20 mouse cellular contexts compared by ENCODE assay signal in genomic region chr6:108723236-108723635, GRCm38 (mm10). TPM values are rescaled to one million over a fixed set of nuclear protein-coding genes. Genes with fewer than 3 reads are reported as not detected.
DNase-seq lines count a peak whose midpoint lies in the region; ATAC-seq and TF ChIP-seq lines count a peak whose summit lies in the region.
"Had no signal": no experiment of that assay in that cellular context is flagged by ENCODE, and none has a peak within 500 bp of the region (broad histone marks: within the 10 kb centered on the region; RNA-seq: fewer than 3 reads in every experiment).

No protein-coding gene starts in this region.

- CTCF ChIA-PET in Patski (lab: Charles Lee), result interaction anchor here (0.6 to 1.1 kb wide), 3 partner anchors 10 to 309 kb away, joined by 3 to 5 read pairs (median 3); no protein-coding TSS in a partner anchor

- DNase-seq in kidney, adult 8-10 months, result no peak
- DNase-seq in Patski (ENCODE audit: low read depth, low spot score), result peak; percentile 77
- no peak for DNase-seq in lung, postnatal 14 days
- DNase-seq in adrenal gland, postnatal 25 days, result no peak
- DNase-seq: adrenal gland, adult 8-10 months; adrenal gland, postnatal 36 days; cerebellum, adult 18-20 months; cerebellum, adult 9-10 months; cerebellum, postnatal 14 days; forebrain, postnatal 0 days; gastrocnemius, postnatal 36 days; heart, adult 11 months had no signal

- TF ChIP-seq CTCF in Patski (IDR thresholded peaks at IDR 0.05), result no peak

- 0 out of 2 replicates have a peak, but pooled peaks have one; percentile 11 for ATAC-seq in kidney, embryonic 15.5 days (replicated peaks; ENCODE audit: low FRiP score)
- peak; percentile 78 for ATAC-seq in Patski
- ATAC-seq in megakaryocyte progenitor cell, adult 5-6 weeks (replicated peaks; ENCODE audit: poor library complexity), result 0 out of 2 replicates have a peak, but pooled peaks have one; percentile 15
- ATAC-seq in hindbrain, embryonic 16.5 days, result no peak
- ATAC-seq: forebrain, embryonic 14.5 days; forebrain, postnatal 0 days; intestine, embryonic 15.5 days had no signal

- no peaks in the 10 kb centered on the region for H3K9me3 ChIP-seq in kidney, embryonic 15.5 days (replicated peaks)
- no peaks in the 10 kb centered on the region for H3K9me3 ChIP-seq in hindbrain, embryonic 16.5 days (ENCODE audit: control insufficient read depth, low read length)
- H3K9me3 ChIP-seq: hindbrain, embryonic 12.5 days; hindbrain, embryonic 15.5 days; intestine, embryonic 15.5 days had no signal

- H3K4me1 ChIP-seq in kidney, embryonic 15.5 days, result peaks cover 15% of the 10 kb centered on the region; the same call in 1 of the 2 replicates
- H3K4me1 ChIP-seq in hindbrain, embryonic 16.5 days (ENCODE audit: control insufficient read depth, insufficient read depth, low read depth, low read length), result no peaks in the 10 kb centered on the region
- H3K4me1 ChIP-seq: hindbrain, embryonic 12.5 days; hindbrain, embryonic 15.5 days; intestine, embryonic 15.5 days had no signal

- in situ Hi-C loops in Patski (cut with MboI; ENCODE audit: low pct_unique_long_range_greater_than_20kb), result no loop called here

- H3K9ac ChIP-seq in kidney, embryonic 15.5 days, result no peak overlapping the region
- H3K9ac ChIP-seq in hindbrain, embryonic 16.5 days (ENCODE audit: low read depth, low read length), result no peak overlapping the region
- H3K9ac ChIP-seq: forebrain, postnatal 0 days; hindbrain, embryonic 12.5 days; hindbrain, embryonic 15.5 days; intestine, embryonic 15.5 days had no signal

- H3K27me3 ChIP-seq in kidney, embryonic 15.5 days, result no peaks in the 10 kb centered on the region
- no peaks in the 10 kb centered on the region for H3K27me3 ChIP-seq in Patski
- no peaks in the 10 kb centered on the region for H3K27me3 ChIP-seq in hindbrain, embryonic 16.5 days (replicated peaks; ENCODE audit: control insufficient read depth, insufficient read depth, low read length)
- H3K27me3 ChIP-seq: hindbrain, embryonic 12.5 days; hindbrain, embryonic 15.5 days; intestine, embryonic 15.5 days had no signal

- no peak overlapping the region for H3K4me3 ChIP-seq in kidney, embryonic 15.5 days (replicated peaks)
- no peak overlapping the region for H3K4me3 ChIP-seq in hindbrain, embryonic 16.5 days (ENCODE audit: low read length)
- H3K4me3 ChIP-seq: hindbrain, embryonic 12.5 days; hindbrain, embryonic 15.5 days; intestine, embryonic 15.5 days had no signal

- no peaks in the 10 kb centered on the region for H3K36me3 ChIP-seq in kidney, embryonic 15.5 days
- no peaks in the 10 kb centered on the region for H3K36me3 ChIP-seq in hindbrain, embryonic 16.5 days (ENCODE audit: control insufficient read depth, insufficient read depth, low read length)
- H3K36me3 ChIP-seq: hindbrain, embryonic 12.5 days; hindbrain, embryonic 15.5 days; intestine, embryonic 15.5 days had no signal

- POLR2A ChIA-PET in Patski (lab: Charles Lee), result no interaction called here

- H3K27ac ChIP-seq in kidney, embryonic 15.5 days, result no peak overlapping the region
- no peak overlapping the region for H3K27ac ChIP-seq in hindbrain, embryonic 16.5 days (ENCODE audit: low read depth, low read length)
- H3K27ac ChIP-seq: hindbrain, embryonic 12.5 days; hindbrain, embryonic 15.5 days; intestine, embryonic 15.5 days had no signal

- WGBS in kidney, embryonic 15.5 days, result 25% methylated on average over 2 of the region's 2 CpGs
- 74% methylated on average over 2 of the region's 2 CpGs for WGBS in hindbrain, embryonic 16.5 days

- no peak overlapping the region for H3K4me2 ChIP-seq in kidney, embryonic 15.5 days
- H3K4me2 ChIP-seq in hindbrain, embryonic 16.5 days (ENCODE audit: low read length), result no peak overlapping the region
- H3K4me2 ChIP-seq: heart, embryonic 11.5 days; hindbrain, embryonic 12.5 days; hindbrain, embryonic 15.5 days; intestine, embryonic 15.5 days had no signal

RNA-seq across cellular contexts. Expression of gene Arl8b, which starts 59.7 kb away (rescaled TPM):
- 78.9 and 79.7 TPM in 2 replicates for polyA plus RNA-seq in kidney, embryonic 15.5 days (2015; fragmentation: Nextera tagmentation; extraction: Ambion mirVana)
- 89.6 TPM for polyA plus RNA-seq in Patski (2021)
- 224 and 271 TPM in 2 replicates for total RNA-seq in megakaryocyte progenitor cell, adult 5-6 weeks (2015)
- total RNA-seq in megakaryocyte progenitor cell, adult 5-6 weeks (2017), result 71.1 and 83.9 TPM in 2 replicates
- 108 and 113 TPM in 2 replicates for polyA plus RNA-seq in hindbrain, embryonic 16.5 days (2015; fragmentation: Nextera tagmentation; extraction: Ambion mirVana)
- total RNA-seq in adrenal gland, postnatal 25 days (2021), result 103 and 117 TPM in 2 replicates
